Mouse (Mus musculus): ENCODE results near the gene Adamts2. TPM values are rescaled to one million over a fixed set of nuclear protein-coding genes. Genes with fewer than 3 reads are reported as not detected.

The Adamts2 gene
- polyA plus RNA-seq, 1 experiment from 2014 or later: 6.5 TPM

GRCm38 (mm10) chr11:50766461-50766860 is 164.6 kb downstream of the Adamts2 start:
- ATAC-seq: no peak
- WGBS: 80% methylated on average over 7 of the region's 7 CpGs
- Histone ChIP-seq H3K27me3 (replicated peaks; ENCODE audit: control insufficient read depth, insufficient read depth, low read length) (no peaks in the 10 kb centered on the region), H3K9ac (ENCODE audit: low read depth, low read length) (no peak overlapping the region), H3K4me3 (ENCODE audit: low read length) (no peak overlapping the region), H3K4me2 (ENCODE audit: low read depth, low read length) (no peak overlapping the region), H3K27ac (ENCODE audit: low read length) (no peak overlapping the region), H3K36me3 (ENCODE audit: control insufficient read depth, insufficient read depth, low read length) (no peaks in the 10 kb centered on the region), H3K4me1 (ENCODE audit: control insufficient read depth, insufficient read depth, low read length) (peaks cover 3% of the 10 kb centered on the region; the same call in 1 of the 2 replicates), H3K9me3 (ENCODE audit: control insufficient read depth, low read length) (no peaks in the 10 kb centered on the region)

- 36% methylated on average over 4 of the region's 4 CpGs for WGBS
- Histone ChIP-seq H3K36me3 (ENCODE audit: control insufficient read depth, insufficient read depth, low read length) (no peaks in the 10 kb centered on the region), H3K4me3 (ENCODE audit: low read length) (no peak overlapping the region), H3K27me3 (replicated peaks; ENCODE audit: control insufficient read depth, insufficient read depth, low read length) (no peaks in the 10 kb centered on the region), H3K9ac (ENCODE audit: low read depth, low read length) (no peak overlapping the region), H3K9me3 (ENCODE audit: control insufficient read depth, low read length) (no peaks in the 10 kb centered on the region), H3K27ac (ENCODE audit: low read length) (no peak overlapping the region), H3K4me2 (ENCODE audit: low read depth, low read length) (no peak overlapping the region), H3K4me1 (ENCODE audit: control insufficient read depth, insufficient read depth, low read length) (peaks cover 3% of the 10 kb centered on the region; the same call in 1 of the 2 replicates)
- peak; percentile 45; the same call in 1 of the 2 replicates for ATAC-seq
These were observed 165.2 kb downstream of the Adamts2 start for GRCm38 (mm10) chr11:50767039-50767438.

- Histone ChIP-seq H3K9ac (ENCODE audit: low read depth, low read length) (0 out of 2 replicates have a peak overlapping the region, but pooled peaks have one; percentile 12), H3K4me3 (ENCODE audit: low read length) (peak overlapping the region; percentile 15; the same call in 1 of the 2 replicates)
These were observed 167.3 kb downstream of the Adamts2 start for GRCm38 (mm10) chr11:50768995-50769749.

GRCm38 (mm10) chr11:50771006-50771405 is 169.1 kb downstream of the Adamts2 start:
- Histone ChIP-seq H3K4me1 (ENCODE audit: control insufficient read depth, insufficient read depth, low read length) (peaks cover 3% of the 10 kb centered on the region; the same call in 1 of the 2 replicates), H3K4me2 (ENCODE audit: low read depth, low read length) (no peak overlapping the region), H3K27me3 (replicated peaks; ENCODE audit: control insufficient read depth, insufficient read depth, low read length) (no peaks in the 10 kb centered on the region), H3K9me3 (ENCODE audit: control insufficient read depth, low read length) (no peaks in the 10 kb centered on the region), H3K9ac (ENCODE audit: low read depth, low read length) (no peak overlapping the region), H3K36me3 (ENCODE audit: control insufficient read depth, insufficient read depth, low read length) (no peaks in the 10 kb centered on the region), H3K27ac (ENCODE audit: low read length) (no peak overlapping the region), H3K4me3 (ENCODE audit: low read length) (no peak overlapping the region)
- WGBS: 89% methylated on average over 1 of the region's 1 CpGs
- ATAC-seq: no peak

More at GRCm38 (mm10) chr11:50768995-50769749, 167.3 kb downstream of the Adamts2 start:
- no peak overlapping the region for H3K27ac ChIP-seq (ENCODE audit: low read length)
- peak; percentile 89 for ATAC-seq
- no peaks in the 10 kb centered on the region for H3K9me3 ChIP-seq (ENCODE audit: control insufficient read depth, low read length)
- H3K4me1 ChIP-seq (ENCODE audit: control insufficient read depth, insufficient read depth, low read length): peaks cover 3% of the 10 kb centered on the region; the same call in 1 of the 2 replicates
- H3K4me2 ChIP-seq (ENCODE audit: low read depth, low read length): peak overlapping the region; percentile 46
- WGBS: 12% methylated on average over 14 of the region's 14 CpGs
- H3K27me3 ChIP-seq (replicated peaks; ENCODE audit: control insufficient read depth, insufficient read depth, low read length): no peaks in the 10 kb centered on the region
- H3K36me3 ChIP-seq (ENCODE audit: control insufficient read depth, insufficient read depth, low read length): no peaks in the 10 kb centered on the region

GRCm38 (mm10) chr11:50797674-50798073 is 195.8 kb downstream of the Adamts2 start:
- Histone ChIP-seq H3K9ac (ENCODE audit: low read depth, low read length) (no peak overlapping the region), H3K36me3 (ENCODE audit: control insufficient read depth, insufficient read depth, low read length) (no peaks in the 10 kb centered on the region), H3K27ac (ENCODE audit: low read length) (no peak overlapping the region), H3K4me2 (ENCODE audit: low read depth, low read length) (no peak overlapping the region), H3K9me3 (ENCODE audit: control insufficient read depth, low read length) (no peaks in the 10 kb centered on the region), H3K4me1 (ENCODE audit: control insufficient read depth, insufficient read depth, low read length) (no peaks in the 10 kb centered on the region), H3K4me3 (ENCODE audit: low read length) (no peak overlapping the region), H3K27me3 (replicated peaks; ENCODE audit: control insufficient read depth, insufficient read depth, low read length) (no peaks in the 10 kb centered on the region)
- ATAC-seq: no peak
- 66% methylated on average over 11 of the region's 11 CpGs for WGBS

GRCm38 (mm10) chr11:50798836-50799235 is 197.0 kb downstream of the Adamts2 start:
- Histone ChIP-seq H3K4me1 (ENCODE audit: control insufficient read depth, insufficient read depth, low read length) (no peaks in the 10 kb centered on the region), H3K4me3 (ENCODE audit: low read length) (no peak overlapping the region), H3K36me3 (ENCODE audit: control insufficient read depth, insufficient read depth, low read length) (no peaks in the 10 kb centered on the region), H3K9me3 (ENCODE audit: control insufficient read depth, low read length) (no peaks in the 10 kb centered on the region), H3K4me2 (ENCODE audit: low read depth, low read length) (no peak overlapping the region), H3K27ac (ENCODE audit: low read length) (no peak overlapping the region), H3K9ac (ENCODE audit: low read depth, low read length) (no peak overlapping the region), H3K27me3 (replicated peaks; ENCODE audit: control insufficient read depth, insufficient read depth, low read length) (no peaks in the 10 kb centered on the region)
- no peak for ATAC-seq

GRCm38 (mm10) chr11:50814233-50814632 is 212.3 kb downstream of the Adamts2 start:
- no peak overlapping the region for H3K27ac ChIP-seq (ENCODE audit: low read length)
- no peak overlapping the region for H3K4me3 ChIP-seq (ENCODE audit: low read length)
- no peaks in the 10 kb centered on the region for H3K4me1 ChIP-seq (ENCODE audit: control insufficient read depth, insufficient read depth, low read length)
- no peak overlapping the region for H3K9ac ChIP-seq (ENCODE audit: low read depth, low read length)
- ATAC-seq: no peak
- peaks cover 8% of the 10 kb centered on the region for H3K9me3 ChIP-seq (ENCODE audit: control insufficient read depth, low read length)
- H3K36me3 ChIP-seq (ENCODE audit: control insufficient read depth, insufficient read depth, low read length): peaks cover 36% of the 10 kb centered on the region
- no peaks in the 10 kb centered on the region for H3K27me3 ChIP-seq (replicated peaks; ENCODE audit: control insufficient read depth, insufficient read depth, low read length)
- WGBS: 96% methylated on average over 4 of the region's 4 CpGs
- no peak overlapping the region for H3K4me2 ChIP-seq (ENCODE audit: low read depth, low read length)

- H3K4me2 ChIP-seq (ENCODE audit: low read depth, low read length): peak overlapping the region; percentile 58
- no peaks in the 10 kb centered on the region for H3K27me3 ChIP-seq (replicated peaks; ENCODE audit: control insufficient read depth, insufficient read depth, low read length)
- no peaks in the 10 kb centered on the region for H3K9me3 ChIP-seq (ENCODE audit: control insufficient read depth, low read length)
- no peak overlapping the region for H3K27ac ChIP-seq (ENCODE audit: low read length)
- ATAC-seq: no peak
- H3K4me1 ChIP-seq (ENCODE audit: control insufficient read depth, insufficient read depth, low read length): peaks cover 6% of the 10 kb centered on the region
- 58% methylated on average over 2 of the region's 2 CpGs for WGBS
- peaks cover under 1% of the 10 kb centered on the region; the same call in 1 of the 2 replicates for H3K36me3 ChIP-seq (ENCODE audit: control insufficient read depth, insufficient read depth, low read length)
- H3K4me3 ChIP-seq (ENCODE audit: low read length): peak overlapping the region; percentile 66
- H3K9ac ChIP-seq (ENCODE audit: low read depth, low read length): no peak overlapping the region
These were observed 224.3 kb downstream of the Adamts2 start for GRCm38 (mm10) chr11:50826214-50826613.

GRCm38 (mm10) chr11:50827010-50827953 is 225.4 kb downstream of the Adamts2 start, which contains the start of gene Zfp354c:
Zfp354c (minus strand) TSS chr11:50827724.
- Histone ChIP-seq H3K4me2 (ENCODE audit: low read depth, low read length) (peak within 1 kb of the TSS; percentile 58), H3K9me3 (ENCODE audit: control insufficient read depth, low read length) (no peaks in the 10 kb centered on the region), H3K4me1 (ENCODE audit: control insufficient read depth, insufficient read depth, low read length) (peaks cover 6% of the 10 kb centered on the region), H3K4me3 (ENCODE audit: low read length) (peak within 1 kb of the TSS; percentile 66), H3K27me3 (replicated peaks; ENCODE audit: control insufficient read depth, insufficient read depth, low read length) (no peaks in the 10 kb centered on the region), H3K9ac (ENCODE audit: low read depth, low read length) (peak within 1 kb of the TSS; percentile 77), H3K36me3 (ENCODE audit: control insufficient read depth, insufficient read depth, low read length) (no peaks in the 10 kb centered on the region; the same call in 1 of the 2 replicates), H3K27ac (ENCODE audit: low read length) (no peak within 1 kb of the TSS)
- WGBS: under 1% methylated on average over 43 of the region's 45 CpGs
- ATAC-seq: peak; percentile 98

Data from intestine, embryonic 16.5 days (tissue).